30 mouse cellular contexts compared by ENCODE assay signal in the genomic region with DNA sequence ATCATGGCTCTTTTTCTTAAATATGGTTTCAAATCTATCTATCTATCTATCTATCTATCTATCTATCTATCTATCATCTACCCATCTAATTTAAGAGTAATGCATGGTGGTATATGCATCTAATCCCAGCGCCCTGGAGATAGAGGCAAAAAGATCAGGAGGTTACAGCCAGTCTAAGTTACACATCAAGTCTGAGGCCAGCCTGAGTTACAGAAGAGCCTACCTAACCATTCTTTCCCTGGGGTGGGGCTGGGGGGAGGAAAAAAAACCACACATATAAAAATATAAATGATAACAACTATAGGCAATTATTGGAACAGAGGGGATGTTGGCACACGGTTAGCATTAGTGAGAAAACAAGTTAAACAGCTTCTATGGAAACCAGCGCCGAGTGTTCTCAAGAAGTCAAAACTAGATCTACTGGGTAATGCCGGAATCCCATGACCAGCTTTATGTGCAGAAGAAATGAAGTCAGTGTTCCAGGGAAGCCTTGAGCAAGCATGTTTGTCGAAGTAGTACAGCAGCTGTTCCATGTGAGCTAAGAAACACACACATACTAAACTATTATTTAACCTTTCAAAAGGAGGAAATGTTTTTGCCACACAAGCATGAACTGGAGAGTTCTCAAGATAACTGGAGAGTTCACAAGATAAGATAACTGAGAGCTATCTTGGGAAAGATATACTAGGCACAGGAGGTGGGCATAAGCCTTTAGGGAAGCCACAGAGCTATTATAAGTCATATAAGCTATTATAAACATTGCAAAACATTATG. TPM values are rescaled to one million over a fixed set of nuclear protein-coding genes. Genes with fewer than 3 reads are reported as not detected.
A peak's percentile ranks its signal among the peaks of the same experiment; 100 is the strongest.
DNase-seq lines count a peak whose midpoint lies in the region; ATAC-seq and TF ChIP-seq lines count a peak whose summit lies in the region.
"Had no signal": no experiment of that assay in that cellular context is flagged by ENCODE, and none has a peak within 500 bp of the region (broad histone marks: within the 10 kb centered on the region; RNA-seq: fewer than 3 reads in every experiment).

No protein-coding gene starts in this region.

- H3K27ac ChIP-seq in lung, embryonic 16.5 days (ENCODE audit: low read length) = no peak overlapping the region
- H3K27ac ChIP-seq in stomach, embryonic 16.5 days (ENCODE audit: low read length) = no peak overlapping the region
- H3K27ac ChIP-seq: embryonic facial prominence, embryonic 12.5 days; embryonic facial prominence, embryonic 15.5 days; gastrocnemius, adult 2 months; heart, embryonic 10.5 days; heart, embryonic 13.5 days; hindbrain, embryonic 14.5 days had no signal

- no peak overlapping the region for H3K4me3 ChIP-seq in lung, embryonic 16.5 days (ENCODE audit: low read length)
- no peak overlapping the region for H3K4me3 ChIP-seq in lung, adult 2 months (replicated peaks; ENCODE audit: extremely low read depth, low read depth, low read length)
- H3K4me3 ChIP-seq in stomach, embryonic 16.5 days (replicated peaks; ENCODE audit: low read length) = no peak overlapping the region
- H3K4me3 ChIP-seq: embryonic facial prominence, embryonic 12.5 days; embryonic facial prominence, embryonic 15.5 days; gastrocnemius, adult 2 months; heart, embryonic 10.5 days; heart, embryonic 13.5 days had no signal

- 52% methylated on average over 6 of the region's 6 CpGs for WGBS in lung, embryonic 16.5 days
- 65% methylated on average over 6 of the region's 6 CpGs for WGBS in lung, adult 2 months
- WGBS in stomach, embryonic 16.5 days = 74% methylated on average over 6 of the region's 6 CpGs

- no peak overlapping the region for H3K4me2 ChIP-seq in lung, embryonic 16.5 days (ENCODE audit: low read depth, low read length)
- no peak overlapping the region for H3K4me2 ChIP-seq in stomach, embryonic 16.5 days (ENCODE audit: low read depth, low read length)
- H3K4me2 ChIP-seq: embryonic facial prominence, embryonic 12.5 days; embryonic facial prominence, embryonic 15.5 days; heart, embryonic 13.5 days; hindbrain, embryonic 14.5 days had no signal

- TF ChIP-seq CTCF in lung, adult 2 months (IDR thresholded peaks at IDR 0.05; ENCODE audit: insufficient read depth, low read length) = no peak

- TF ChIP-seq POLR2A in lung, adult 2 months (IDR thresholded peaks at IDR 0.05; ENCODE audit: borderline replicate concordance, extremely low read depth, low read depth, low read length) = no peak

- ATAC-seq in lung, embryonic 16.5 days (ENCODE audit: low read depth) = peak; percentile 56; the same call in 1 of the 2 replicates
- 0 out of 2 replicates have a peak, but pooled peaks have one; percentile 25 for ATAC-seq in stomach, embryonic 16.5 days (ENCODE audit: insufficient read depth, low FRiP score)
- no peak for ATAC-seq in inflammation-experienced regulatory T-cells, adult 6 months
- ATAC-seq: forebrain, embryonic 14.5 days; forebrain, postnatal 0 days; Patski had no signal

- H3K27me3 ChIP-seq in lung, embryonic 16.5 days (ENCODE audit: control insufficient read depth, insufficient read depth, low read depth, low read length) = no peaks in the 10 kb centered on the region
- H3K27me3 ChIP-seq in stomach, embryonic 16.5 days (ENCODE audit: control insufficient read depth, insufficient read depth, low read length) = no peaks in the 10 kb centered on the region
- H3K27me3 ChIP-seq: embryonic facial prominence, embryonic 12.5 days; embryonic facial prominence, embryonic 15.5 days; heart, embryonic 13.5 days had no signal

- H3K4me1 ChIP-seq in lung, embryonic 16.5 days (replicated peaks; ENCODE audit: control insufficient read depth, insufficient read depth, low read length) = no peaks in the 10 kb centered on the region
- no peaks in the 10 kb centered on the region for H3K4me1 ChIP-seq in lung, adult 2 months (ENCODE audit: control insufficient read depth, insufficient read depth, low read length)
- no peaks in the 10 kb centered on the region for H3K4me1 ChIP-seq in stomach, embryonic 16.5 days (ENCODE audit: control insufficient read depth, insufficient read depth, low read length)
- H3K4me1 ChIP-seq: embryonic facial prominence, embryonic 12.5 days; embryonic facial prominence, embryonic 15.5 days; heart, embryonic 10.5 days had no signal

- no peak overlapping the region for H3K9ac ChIP-seq in lung, embryonic 16.5 days (ENCODE audit: low read length)
- no peak overlapping the region for H3K9ac ChIP-seq in stomach, embryonic 16.5 days (ENCODE audit: low read length)
- H3K9ac ChIP-seq: embryonic facial prominence, embryonic 12.5 days; embryonic facial prominence, embryonic 15.5 days; forebrain, postnatal 0 days; heart, embryonic 13.5 days; hindbrain, embryonic 14.5 days had no signal

- DNase-seq in lung, postnatal 14 days = no peak
- DNase-seq in lung, postnatal 36 days = peak; percentile 8
- no peak for DNase-seq in lung, adult 2 months
- no peak for DNase-seq in right cerebral cortex, postnatal 36 days (ENCODE audit: low spot score in 2 of 2)
- DNase-seq: adrenal gland, postnatal 10 days; adrenal gland, postnatal 36 days; cerebellum, adult 11 months; cerebellum, adult 2 months; cerebellum, adult 9-11 months; cerebellum, postnatal 25 days; forebrain, postnatal 0 days; gastrocnemius, adult 2 months; gastrocnemius, postnatal 14 days; heart, adult 11 months; heart, postnatal 14 days; heart, postnatal 4 days had no signal

- no peaks in the 10 kb centered on the region for H3K9me3 ChIP-seq in lung, embryonic 16.5 days (ENCODE audit: control insufficient read depth, low read length)
- H3K9me3 ChIP-seq in stomach, embryonic 16.5 days (replicated peaks; ENCODE audit: control insufficient read depth, low read length) = no peaks in the 10 kb centered on the region
- H3K9me3 ChIP-seq: embryonic facial prominence, embryonic 12.5 days; embryonic facial prominence, embryonic 15.5 days; heart, embryonic 10.5 days; heart, embryonic 13.5 days had no signal

- H3K36me3 ChIP-seq in lung, embryonic 16.5 days (ENCODE audit: control insufficient read depth, insufficient read depth, low read length) = no peaks in the 10 kb centered on the region
- no peaks in the 10 kb centered on the region for H3K36me3 ChIP-seq in stomach, embryonic 16.5 days (ENCODE audit: control insufficient read depth, insufficient read depth, low read length)
- H3K36me3 ChIP-seq: embryonic facial prominence, embryonic 12.5 days; embryonic facial prominence, embryonic 15.5 days; heart, embryonic 10.5 days; heart, embryonic 13.5 days had no signal

RNA-seq across cellular contexts. Expression of a gene that starts 42.6 kb away (rescaled TPM):
- not detected in 2 replicates for polyA plus RNA-seq in lung, embryonic 16.5 days (2015; fragmentation: Nextera tagmentation; extraction: Ambion mirVana)
- polyA plus RNA-seq in lung, adult 2 months (2012; rRNA removed) = not detected in 2 replicates
- not detected in 2 replicates for polyA plus RNA-seq in stomach, embryonic 16.5 days (2015; fragmentation: Nextera tagmentation; extraction: Ambion mirVana)
- polyA plus RNA-seq in inflammation-experienced regulatory T-cells, adult 6 months (2017; shearing (Covaris generic)) = not detected
- polyA plus RNA-seq: cerebellum, adult 2 months; embryonic facial prominence, embryonic 12.5 days; embryonic facial prominence, embryonic 15.5 days; forebrain, embryonic 11.5 days; forebrain, embryonic 14.5 days; forebrain, postnatal 0 days; frontal cortex, adult 2 months; heart, embryonic 10.5 days; heart, embryonic 13.5 days; heart, embryonic 16.5 days; hindbrain, embryonic 11.5 days; hindbrain, embryonic 14.5 days; Patski had no signal

RNA-seq across cellular contexts. Expression of a gene that starts 50.1 kb away (rescaled TPM):
- polyA plus RNA-seq in lung, embryonic 16.5 days (2015; fragmentation: Nextera tagmentation; extraction: Ambion mirVana) = 33.7 and 34.7 TPM in 2 replicates
- 38.8 and 60.1 TPM in 2 replicates for polyA plus RNA-seq in lung, adult 2 months (2012; rRNA removed)
- 11.7 and 14.7 TPM in 2 replicates for polyA plus RNA-seq in stomach, embryonic 16.5 days (2015; fragmentation: Nextera tagmentation; extraction: Ambion mirVana)
- 10 to 100 TPM in 1 of 3 experiments, 1 to 10 TPM in 2; 4.0 to 31.5 (median 8.5) TPM for polyA plus RNA-seq in inflammation-experienced regulatory T-cells, adult 6 months (2017; shearing (Covaris generic))
